Mouse (Mus musculus) common myeloid progenitor, adult 5-6 weeks (primary cell): ENCODE measurements around the gene Folr2. TPM values are rescaled to one million over a fixed set of nuclear protein-coding genes. Genes with fewer than 3 reads are reported as not detected.
A peak's percentile ranks its signal among the peaks of the same experiment; 100 is the strongest.

ENCODE experiments used
- ATAC-seq: replicated peaks from 2 replicates; pipeline ENCODE4 v1.8.0; 2016; ENCODE audit warnings: low read depth, mild to moderate bottlenecking, moderate TSS enrichment, inconsistent platforms; ENCODE audit not compliant: poor library complexity, severe bottlenecking
- total RNA-seq: library from RNA; stranded (forward); fragments of 200-1000, 187-1606 nt; gene quantifications from 2 replicates; pipeline ENCODE4 v1.2.3, GENCODE M21; 2017

Folr2 gene
- total RNA-seq, 1 experiment from 2014 or later, result not detected

DNA sequence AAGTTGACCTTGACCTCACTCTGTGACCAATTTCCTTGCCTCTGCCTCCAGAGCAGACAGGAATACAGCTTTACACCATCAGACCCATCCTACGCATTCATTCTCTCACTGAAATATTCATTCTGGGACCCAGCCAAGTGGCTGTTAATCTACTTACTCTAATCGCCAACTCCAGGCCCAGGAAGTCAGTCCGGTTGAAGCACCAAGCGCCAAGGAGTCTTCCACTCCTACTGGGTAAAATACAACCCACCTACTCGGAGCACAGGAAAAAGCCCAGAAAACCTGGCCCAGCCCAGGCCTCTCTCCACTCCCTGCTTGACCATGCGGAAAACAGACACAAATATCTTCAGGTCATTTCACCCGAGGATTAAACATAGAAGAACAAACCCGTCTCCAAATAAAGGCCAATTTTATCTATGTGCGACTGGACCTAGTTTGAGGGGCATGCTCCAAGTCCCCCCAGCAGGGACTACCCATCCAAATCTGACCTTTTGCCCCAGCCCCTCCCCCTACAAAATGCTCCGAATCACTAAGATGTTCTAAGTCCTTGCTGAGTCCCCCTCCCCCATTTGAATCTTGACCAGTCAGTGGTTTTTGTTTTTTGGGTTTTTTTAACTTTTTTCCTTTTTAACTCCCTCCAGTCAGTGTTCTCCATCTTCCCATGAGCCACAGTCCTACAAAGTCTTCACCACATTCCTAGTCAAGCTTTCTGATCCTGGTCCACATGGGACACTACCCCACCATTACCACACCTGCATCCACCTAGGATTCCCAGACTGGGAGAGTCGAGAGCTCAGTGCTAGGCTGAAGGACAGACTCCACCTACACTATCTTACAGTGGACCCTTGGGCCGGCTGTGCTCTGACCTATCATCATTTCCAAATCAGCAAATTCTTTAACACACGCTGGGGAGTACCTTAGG is 11.5 kb upstream of the Folr2 start:
- no peak for ATAC-seq

DNA sequence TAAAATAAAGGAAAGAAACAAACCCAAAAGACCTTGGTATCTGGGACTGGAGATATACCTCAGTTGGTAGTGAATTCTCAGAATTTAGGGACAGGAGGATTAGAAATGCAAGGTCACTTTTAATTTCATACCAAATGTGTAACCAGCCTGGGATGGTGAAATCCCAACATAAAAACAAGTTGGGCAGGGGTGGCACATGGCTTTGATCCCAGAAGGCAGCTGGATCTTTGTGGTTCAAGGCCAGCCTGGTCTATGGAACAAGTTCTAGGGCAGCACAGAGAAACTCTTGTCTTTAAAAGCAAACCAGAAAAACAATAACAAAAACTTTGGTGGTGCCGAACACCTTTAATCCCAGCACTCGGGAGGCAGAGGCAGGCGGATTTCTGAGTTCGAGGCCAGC is 10.5 kb upstream of the Folr2 start:
- no peak for ATAC-seq

DNA sequence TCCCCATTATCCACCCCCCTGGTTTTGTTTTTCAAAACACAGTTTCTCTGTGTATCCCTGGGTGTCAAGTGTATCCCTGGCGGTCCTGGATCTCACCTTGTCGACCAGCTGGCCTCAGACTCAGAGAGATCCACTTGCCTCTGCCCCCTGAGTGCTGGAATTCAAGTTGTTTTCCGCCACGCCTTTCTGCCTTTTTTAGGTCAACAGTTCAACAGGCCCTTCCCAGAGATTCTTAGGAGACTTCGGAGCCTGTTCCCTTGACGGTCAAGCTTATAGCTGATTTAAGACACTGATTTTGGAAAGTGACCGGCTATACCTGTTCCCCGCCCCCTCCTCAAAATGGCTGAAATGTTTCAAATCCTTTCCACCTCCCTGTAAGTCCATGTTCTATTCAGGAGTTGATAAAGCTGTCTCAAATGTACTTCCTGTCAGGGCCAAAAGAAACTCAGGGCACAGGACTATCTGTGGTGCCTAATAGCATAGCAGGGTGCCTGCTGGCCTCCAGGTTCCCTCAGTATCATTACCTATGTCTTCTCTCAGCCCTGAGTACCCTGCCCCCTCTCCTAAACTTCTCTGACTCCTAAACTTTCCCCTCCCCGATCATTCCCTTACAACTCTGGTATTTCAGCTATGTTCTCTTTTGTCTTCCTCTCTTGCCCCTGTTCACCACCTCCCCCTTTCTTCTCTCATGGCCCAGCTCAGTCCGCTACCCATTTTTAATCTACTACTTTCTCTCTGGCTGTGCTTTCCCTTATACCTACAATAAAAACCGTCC is 9.7 kb upstream of the Folr2 start:
- no peak for ATAC-seq

DNA sequence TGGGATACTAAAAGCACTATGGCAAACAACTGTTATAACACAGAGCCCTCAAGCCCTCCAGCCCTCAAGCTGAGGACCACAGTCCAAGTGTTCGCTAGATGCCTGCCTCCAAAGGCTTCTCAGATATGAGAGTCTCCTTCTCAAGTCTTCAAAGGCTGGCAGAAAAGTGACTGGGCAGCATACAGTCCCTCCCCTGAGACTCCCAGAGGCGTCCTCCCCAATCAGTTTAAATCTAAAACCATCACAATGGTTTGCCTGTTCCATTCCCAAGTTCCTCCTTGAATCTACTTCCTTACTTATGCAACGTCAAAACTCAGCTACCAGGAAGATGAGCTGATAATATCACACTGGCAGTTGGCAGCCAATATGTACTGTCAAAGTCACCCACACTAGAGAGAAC is 6.4 kb upstream of the Folr2 start, which contains the start of gene Anapc15:
Gene Anapc15 (plus strand): TSS at position 301 of the 400 bp plus-strand sequence.
- 0 out of 2 replicates have a peak, but pooled peaks have one; percentile 25 for ATAC-seq

DNA sequence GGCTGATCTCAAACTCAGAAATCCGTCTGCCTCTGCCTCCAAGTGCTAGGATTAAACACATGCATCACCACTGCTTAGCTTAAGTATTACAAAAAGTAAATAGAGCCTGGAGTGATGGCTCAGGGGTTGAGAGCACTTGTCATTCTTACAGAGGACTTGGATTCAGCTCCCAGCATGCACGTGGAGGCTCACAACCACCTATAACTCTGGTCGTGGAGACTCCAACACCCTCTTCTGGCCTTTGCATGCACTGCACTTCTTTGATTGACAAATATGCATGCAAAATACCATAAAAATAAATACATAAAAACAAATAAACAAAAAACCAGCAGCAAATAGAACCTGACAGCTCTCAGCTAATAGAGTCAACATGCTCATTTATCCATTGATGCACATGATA is 5.3 kb upstream of the Folr2 start:
- no peak for ATAC-seq

DNA sequence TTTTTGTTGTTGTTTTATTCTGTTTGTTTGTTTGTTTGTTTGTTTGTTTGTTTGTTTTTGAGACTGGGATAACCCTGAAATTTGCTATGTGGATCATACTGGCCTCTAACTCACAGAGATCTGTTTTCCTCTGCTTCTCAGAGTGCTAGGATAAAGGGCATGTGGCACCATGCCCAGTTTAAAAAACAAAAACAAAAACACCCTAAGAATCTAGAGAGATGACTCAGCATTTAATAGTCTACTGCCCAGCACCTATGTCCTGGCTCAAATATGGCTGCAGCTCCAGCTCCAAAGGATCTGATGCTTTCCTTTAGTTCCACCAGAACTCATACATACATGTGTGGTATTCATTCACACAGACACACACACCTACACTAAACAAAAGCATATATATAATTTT is 4.0 kb upstream of the Folr2 start:
- ATAC-seq, result no peak

DNA sequence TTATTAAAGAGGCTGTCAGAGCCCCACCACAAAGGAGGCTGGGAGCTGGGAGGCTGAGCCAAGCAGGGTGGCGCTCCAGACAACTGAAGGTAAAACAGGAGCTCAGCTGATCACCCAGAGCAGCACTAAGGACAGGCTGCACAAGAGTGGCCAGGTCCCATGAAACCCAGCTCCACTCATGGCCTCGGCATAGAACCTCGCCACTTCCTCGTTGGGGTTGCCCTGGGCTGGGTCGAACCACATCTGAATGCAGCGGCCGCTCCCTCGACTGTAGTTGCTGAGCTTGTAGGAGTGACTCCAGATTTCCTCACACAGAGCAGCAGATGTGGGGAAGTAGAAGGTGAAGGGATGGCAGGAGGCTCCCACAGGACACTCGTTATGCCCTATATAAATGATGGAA is 1.4 kb upstream of the Folr2 start:
- no peak for ATAC-seq

DNA sequence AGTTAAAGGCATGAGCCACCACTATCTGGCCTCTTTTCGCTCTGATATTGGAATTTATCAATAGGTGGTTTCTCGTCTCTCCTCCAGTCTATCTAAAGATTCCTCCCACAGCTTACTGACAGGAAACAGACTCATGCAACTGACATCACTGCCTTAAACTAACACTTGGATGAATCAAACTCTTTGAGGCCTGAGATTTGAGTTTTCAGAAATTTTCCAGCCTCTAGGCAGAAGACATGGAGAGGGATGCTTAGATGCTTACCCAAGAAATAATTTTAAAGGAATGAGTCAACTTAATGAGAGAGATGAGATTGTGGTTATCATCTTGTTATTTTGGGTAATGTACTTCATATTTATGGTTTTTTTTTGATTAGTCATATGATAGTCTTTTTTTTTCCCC is 3.2 kb downstream of the Folr2 start:
- no peak for ATAC-seq

DNA sequence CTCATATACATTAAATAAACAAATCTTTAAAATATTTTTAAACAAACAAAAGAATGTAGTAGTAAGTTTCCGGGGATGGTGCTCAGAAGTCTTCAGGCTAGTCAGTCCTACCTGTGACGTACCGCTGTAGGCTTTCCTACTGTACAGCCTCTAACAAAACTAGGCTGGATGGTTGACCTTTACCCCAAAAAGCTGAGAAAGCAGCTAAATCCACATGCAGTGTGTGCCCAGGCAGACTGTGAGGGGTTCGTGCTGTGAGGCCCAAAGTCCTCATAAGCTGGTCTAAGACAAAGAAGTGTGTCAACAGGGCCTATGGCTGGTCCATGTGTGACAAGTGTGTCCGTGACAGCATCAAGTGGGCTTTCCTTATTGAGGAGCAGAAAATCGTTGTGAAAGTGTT is 4.1 kb downstream of the Folr2 start:
- ATAC-seq, result no peak

DNA sequence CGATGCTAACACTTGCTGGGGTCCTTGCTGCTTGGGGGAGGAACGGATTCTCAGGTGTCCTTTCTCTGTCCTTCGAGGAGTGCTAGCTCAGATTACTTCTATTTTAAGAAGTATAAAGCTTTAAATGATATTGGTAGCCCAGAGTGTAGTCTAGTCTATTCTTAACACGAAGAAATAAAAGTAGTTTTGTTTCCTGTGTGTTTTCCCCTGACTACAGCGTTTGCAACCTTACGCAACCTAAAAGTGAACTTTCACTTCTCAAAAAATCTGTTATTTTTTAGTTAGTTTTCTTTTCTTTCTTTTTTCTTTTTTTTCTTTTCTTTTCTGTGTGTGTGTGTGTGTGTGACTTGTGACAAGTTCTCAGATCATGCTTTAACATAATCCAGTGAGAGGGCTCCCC is 5.3 kb downstream of the Folr2 start:
- ATAC-seq, result peak; percentile 59

DNA sequence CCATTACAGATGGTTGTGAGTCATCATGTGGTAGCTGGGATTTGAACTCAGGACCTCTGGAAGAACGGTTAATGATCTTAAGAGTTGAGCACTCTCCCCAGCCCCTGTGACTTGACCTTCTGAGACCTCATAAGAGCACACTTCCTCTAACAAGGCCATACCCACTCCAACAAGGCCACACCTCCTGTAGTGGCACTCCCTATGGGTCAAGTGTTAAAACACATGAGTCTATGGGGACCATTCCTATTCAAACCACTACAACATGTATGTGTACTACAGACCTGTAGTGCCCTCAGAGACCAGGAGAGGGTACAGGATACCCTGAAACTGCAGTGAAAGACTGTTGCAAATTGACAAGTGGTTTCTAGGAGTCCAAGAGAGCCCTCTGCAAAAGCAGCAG is 9.1 kb downstream of the Folr2 start:
- ATAC-seq, result 0 out of 2 replicates have a peak, but pooled peaks have one; percentile 22

DNA sequence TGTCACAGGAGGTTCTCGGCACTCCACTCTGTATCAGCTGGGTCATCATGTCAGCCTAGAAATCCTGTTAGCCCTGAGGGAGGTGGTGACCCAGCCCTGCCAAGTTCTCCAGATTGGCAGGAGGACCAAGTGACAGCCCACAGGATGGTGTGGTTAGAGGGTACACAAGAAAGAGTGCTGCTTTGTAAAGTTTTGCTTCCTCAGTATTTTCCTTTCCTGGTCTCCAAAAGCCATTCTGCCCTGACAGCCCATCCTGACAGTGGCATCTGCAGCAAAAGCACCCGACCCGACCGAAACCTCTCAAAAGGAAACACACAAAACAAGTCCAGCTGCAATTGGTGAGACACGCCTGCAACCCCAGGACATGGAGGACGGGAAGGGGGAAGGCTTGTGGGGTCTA is 12.8 kb downstream of the Folr2 start:
- ATAC-seq, result no peak

DNA sequence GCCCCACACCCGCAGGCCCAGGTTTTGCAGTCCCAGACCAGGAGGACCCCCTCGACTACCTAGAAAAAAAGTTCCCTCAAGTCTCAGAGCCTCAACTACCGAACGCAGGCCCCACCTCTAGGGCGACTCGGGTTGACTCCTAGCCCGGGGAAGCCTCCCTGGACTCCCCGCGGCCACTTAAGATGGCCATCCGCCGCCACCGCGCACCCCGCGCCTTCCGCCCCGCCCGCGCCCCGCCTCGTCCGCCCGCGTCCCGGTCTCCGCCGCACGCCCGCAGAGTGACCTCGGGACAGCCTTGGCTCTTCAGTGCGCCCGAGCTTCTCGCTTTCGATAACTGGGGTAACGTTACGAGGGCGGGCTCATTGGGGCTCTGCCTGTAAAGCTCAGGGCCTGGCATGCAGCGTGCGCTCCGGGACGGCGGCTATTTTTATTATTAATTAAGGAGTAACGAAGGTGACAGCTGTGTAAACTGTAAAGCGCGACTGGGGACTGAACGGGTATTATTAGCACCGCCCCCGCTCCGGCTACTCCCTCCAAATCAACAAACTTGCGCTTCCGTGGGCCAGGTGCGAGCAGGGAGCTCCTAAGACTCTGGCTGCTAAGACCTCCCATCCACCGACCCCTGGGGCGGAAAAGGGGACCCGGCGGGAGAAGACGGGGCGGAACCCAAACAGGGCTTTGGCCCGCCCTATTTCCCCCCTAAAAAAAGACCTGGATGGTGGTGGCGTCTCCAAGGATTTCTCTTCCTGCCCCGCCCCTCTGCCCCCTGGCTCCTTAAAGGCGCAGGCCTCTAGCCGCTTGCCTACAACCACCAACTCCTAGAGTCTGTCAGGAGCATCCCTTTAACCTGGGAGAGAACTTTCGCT is 19.2 kb downstream of the Folr2 start, which contains the start of gene Inppl1:
Gene Inppl1 (minus strand): TSS at position 624 of the 866 bp plus-strand sequence.
- ATAC-seq, result peak; percentile 41

DNA sequence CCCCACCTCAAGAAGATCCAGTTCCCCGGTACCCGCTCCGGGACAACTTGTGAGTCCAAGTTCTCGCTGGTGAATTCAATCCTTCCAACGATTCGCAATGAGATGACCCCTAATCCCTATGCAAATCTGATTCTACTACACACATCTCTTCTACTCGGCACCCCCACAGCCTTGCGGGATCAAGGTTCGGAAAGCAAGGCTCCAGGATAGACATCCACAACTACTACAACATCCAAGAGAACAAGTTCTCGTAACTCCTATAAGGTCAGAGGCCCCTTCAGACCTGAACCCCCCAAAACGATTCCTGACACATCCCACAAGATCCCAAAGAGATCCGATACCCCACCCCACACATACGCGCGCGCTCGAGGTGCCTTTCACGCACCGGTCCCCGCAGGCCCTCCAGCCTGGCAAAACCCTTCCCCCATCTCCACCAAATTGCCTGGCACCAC is 19.8 kb downstream of the Folr2 start:
- 0 out of 2 replicates have a peak, but pooled peaks have one; percentile 4 for ATAC-seq

DNA sequence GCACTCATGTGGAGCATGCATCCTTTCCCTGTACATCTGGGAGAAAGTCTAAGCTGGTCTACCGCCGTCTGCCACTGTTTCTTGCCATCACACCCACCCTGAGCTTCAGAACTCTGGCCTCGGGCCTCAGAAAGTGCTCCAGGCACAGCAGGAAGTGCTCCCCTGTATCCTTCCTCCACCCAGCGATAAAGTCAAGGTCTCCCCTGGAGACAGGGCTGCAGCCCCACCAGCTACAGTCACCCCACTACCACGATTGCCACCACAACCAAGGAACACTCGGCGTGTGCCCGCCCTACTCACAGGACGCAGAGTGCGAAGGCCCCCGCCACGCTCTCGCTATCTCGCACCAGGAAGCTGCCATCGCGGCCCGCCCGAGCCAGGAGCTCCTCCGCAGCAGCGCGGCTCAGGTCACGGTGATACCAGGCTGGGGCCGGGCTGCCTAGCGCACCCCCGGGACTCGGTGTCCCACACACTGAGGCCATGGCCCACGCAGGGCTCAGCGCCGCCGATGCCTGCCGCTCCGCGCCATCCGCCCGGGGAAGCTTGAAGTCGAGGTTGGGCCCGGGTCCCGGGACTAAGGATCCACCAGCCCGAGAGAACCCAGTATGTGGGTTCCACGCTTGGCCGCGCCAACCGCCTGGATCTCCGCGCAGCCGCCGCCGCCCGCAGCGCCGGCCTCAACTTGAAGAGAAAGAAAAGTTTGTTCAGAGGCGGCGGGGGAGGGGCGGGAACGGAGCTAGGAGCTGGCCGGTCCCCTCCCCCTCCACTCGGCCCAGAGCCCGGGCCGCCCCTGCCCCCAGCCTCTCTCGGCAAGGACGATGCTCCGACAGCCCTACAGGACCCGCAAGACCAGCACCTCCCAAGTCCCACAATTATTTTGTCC is 20.5 kb downstream of the Folr2 start:
- peak; percentile 54 for ATAC-seq

DNA sequence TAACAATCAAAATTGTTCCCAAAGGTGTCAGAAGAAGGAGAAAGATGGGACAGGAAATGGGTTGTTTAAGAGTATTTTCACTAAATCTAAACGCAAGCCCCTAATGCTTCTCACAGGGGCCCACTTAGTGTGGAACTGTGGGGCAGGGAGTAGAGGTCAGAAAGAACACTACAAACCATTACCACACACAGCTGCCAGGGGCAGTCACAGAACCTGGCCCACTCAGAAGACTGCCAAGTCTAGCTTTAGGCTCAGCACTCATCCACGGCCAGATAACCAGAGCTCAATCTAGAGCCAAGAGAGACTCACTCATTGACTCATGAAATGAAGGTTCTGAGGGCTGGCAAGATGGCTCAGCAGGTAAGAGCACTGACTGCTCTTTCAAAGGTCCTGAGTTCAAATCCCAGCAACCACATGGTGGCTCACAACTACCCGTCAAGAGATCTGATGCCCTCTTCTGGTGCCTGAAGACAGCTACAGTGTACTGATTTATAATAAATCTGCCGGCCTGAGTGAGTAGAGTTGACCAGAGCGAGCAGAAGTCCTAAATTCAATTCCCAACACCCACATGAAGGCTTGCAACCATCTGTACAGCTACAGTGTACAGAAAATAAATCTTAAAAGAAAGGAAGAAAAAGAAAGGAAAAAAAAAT is 21.4 kb downstream of the Folr2 start:
- no peak for ATAC-seq

DNA sequence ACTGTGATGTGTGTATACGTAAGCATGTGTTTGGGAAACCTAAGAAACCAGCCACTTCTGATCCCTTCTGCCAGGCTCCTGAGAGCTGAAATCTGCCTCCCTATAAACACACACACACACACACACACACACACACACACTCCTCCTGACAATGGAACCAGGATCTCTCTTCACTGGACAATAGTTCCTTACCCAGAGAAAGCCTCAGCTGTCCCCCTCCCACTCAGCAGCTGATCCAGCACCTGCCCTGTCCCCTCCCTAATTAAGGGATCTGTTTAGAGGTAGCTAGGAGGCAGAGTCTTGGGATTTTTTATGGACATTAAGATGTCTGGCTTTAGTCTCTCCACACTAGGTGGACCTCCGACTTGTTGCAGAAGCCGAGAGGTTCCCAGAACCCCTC is 22.1 kb downstream of the Folr2 start:
- no peak for ATAC-seq

DNA sequence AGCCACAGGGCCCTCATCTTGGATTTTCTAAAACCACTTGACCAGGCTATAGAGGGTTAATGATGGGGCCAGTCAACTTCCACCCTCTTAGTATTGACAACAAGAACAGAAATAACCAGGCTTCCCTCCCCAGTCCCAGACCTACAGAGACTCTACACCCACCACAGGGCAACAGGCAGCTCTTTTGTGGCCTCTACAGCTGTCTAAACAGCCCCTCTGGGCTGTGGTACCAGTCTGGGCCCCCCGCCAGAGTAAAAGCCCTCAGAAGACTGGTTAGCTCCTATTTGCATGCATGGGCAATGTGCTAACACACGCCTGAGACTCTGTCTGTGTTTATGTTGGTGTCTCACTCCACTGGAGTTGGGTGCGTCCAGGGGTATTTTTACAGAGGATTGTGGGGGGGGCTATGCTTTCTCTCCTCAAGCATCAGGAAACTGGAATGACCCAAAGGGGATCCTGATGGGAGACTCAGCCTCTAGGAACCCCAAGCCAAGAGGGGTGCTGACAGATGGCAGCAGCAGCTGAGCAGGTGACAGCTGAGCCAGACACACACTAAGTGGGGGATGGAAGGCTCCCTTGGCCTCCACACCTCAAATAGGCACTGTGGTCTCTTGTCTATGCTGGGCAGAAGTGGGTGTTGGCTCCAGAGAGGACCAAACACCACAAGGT is 22.9 kb downstream of the Folr2 start:
- ATAC-seq, result no peak
